Mouse (Mus musculus): ENCODE data around the gene Fbn1. TPM values are rescaled to one million over a fixed set of nuclear protein-coding genes. Genes with fewer than 3 reads are reported as not detected.

Gene Fbn1
- polyA plus RNA-seq, 1 experiment from 2014 or later = 33.6 TPM

- H3K36me3 ChIP-seq (ENCODE audit: control insufficient read depth, insufficient read depth, low read length) = no peaks in the 10 kb centered on the region
- H3K4me2 ChIP-seq (ENCODE audit: low read length) = no peak overlapping the region
- H3K27me3 ChIP-seq (ENCODE audit: control insufficient read depth, insufficient read depth, low read length) = 0 out of 2 replicates have a peak, but pooled peaks cover 5% of the 10 kb centered on the region
- peaks cover 5 to 18% of the 10 kb centered on the region in 2 experiments for H3K4me1 ChIP-seq (ENCODE audit: control insufficient read depth in 2 of 2, insufficient read depth in 2 of 2, low read length in 2 of 2)
- 62% methylated on average over 4 of the region's 4 CpGs for WGBS
- no peak overlapping the region for H3K4me3 ChIP-seq (ENCODE audit: control insufficient read depth in 1 of 2, insufficient read depth in 1 of 2, low read depth in 1 of 2, low read length in 2 of 2)
- H3K9ac ChIP-seq (ENCODE audit: low read length) = no peak overlapping the region
- ATAC-seq (ENCODE audit: insufficient number of reproducible peaks, insufficient read depth, low FRiP score, low read depth) = no peak
- H3K27ac ChIP-seq (replicated peaks in 1 of 2; ENCODE audit: control insufficient read depth in 1 of 2, insufficient read depth in 1 of 2, low read depth in 2 of 2, low read length in 2 of 2) = no peak overlapping the region
- H3K9me3 ChIP-seq (ENCODE audit: control insufficient read depth, low read length) = no peaks in the 10 kb centered on the region
Measured at GRCm38 (mm10) chr2:125511898-125512297, 4.1 kb upstream of the Fbn1 start.

- no peak overlapping the region for H3K4me2 ChIP-seq (ENCODE audit: low read length)
- H3K4me1 ChIP-seq (ENCODE audit: control insufficient read depth in 2 of 2, insufficient read depth in 2 of 2, low read length in 2 of 2) = peaks cover 7 to 9% of the 10 kb centered on the region in 2 experiments
- H3K9me3 ChIP-seq (ENCODE audit: control insufficient read depth, low read length) = no peaks in the 10 kb centered on the region
- H3K27ac ChIP-seq (replicated peaks in 1 of 2; ENCODE audit: control insufficient read depth in 1 of 2, insufficient read depth in 1 of 2, low read depth in 2 of 2, low read length in 2 of 2) = no peak overlapping the region
- WGBS = 74% methylated on average over 2 of the region's 2 CpGs
- H3K4me3 ChIP-seq (ENCODE audit: control insufficient read depth in 1 of 2, insufficient read depth in 1 of 2, low read depth in 1 of 2, low read length in 2 of 2) = no peak overlapping the region
- H3K9ac ChIP-seq (ENCODE audit: low read length) = no peak overlapping the region
- H3K36me3 ChIP-seq (ENCODE audit: control insufficient read depth, insufficient read depth, low read length) = no peaks in the 10 kb centered on the region
- ATAC-seq (ENCODE audit: insufficient number of reproducible peaks, insufficient read depth, low FRiP score, low read depth) = no peak
- 0 out of 2 replicates have a peak, but pooled peaks cover 5% of the 10 kb centered on the region for H3K27me3 ChIP-seq (ENCODE audit: control insufficient read depth, insufficient read depth, low read length)
Measured at GRCm38 (mm10) chr2:125510752-125511151, 3.0 kb upstream of the Fbn1 start.

- Histone ChIP-seq H3K9me3 (ENCODE audit: control insufficient read depth, low read length) (no peaks in the 10 kb centered on the region), H3K4me1 (ENCODE audit: control insufficient read depth in 2 of 2, insufficient read depth in 2 of 2, low read length in 2 of 2) (peaks cover 5 to 6% of the 10 kb centered on the region in 2 experiments), H3K9ac (ENCODE audit: low read length) (no peak overlapping the region), H3K36me3 (ENCODE audit: control insufficient read depth, insufficient read depth, low read length) (no peaks in the 10 kb centered on the region), H3K4me3 (ENCODE audit: control insufficient read depth in 1 of 2, insufficient read depth in 1 of 2, low read depth in 1 of 2, low read length in 2 of 2) (no peak overlapping the region), H3K4me2 (ENCODE audit: low read length) (no peak overlapping the region), H3K27ac (replicated peaks in 1 of 2; ENCODE audit: control insufficient read depth in 1 of 2, insufficient read depth in 1 of 2, low read depth in 2 of 2, low read length in 2 of 2) (no peak overlapping the region), H3K27me3 (ENCODE audit: control insufficient read depth, insufficient read depth, low read length) (0 out of 2 replicates have a peak, but pooled peaks cover 5% of the 10 kb centered on the region)
- ATAC-seq (ENCODE audit: insufficient number of reproducible peaks, insufficient read depth, low FRiP score, low read depth) = no peak
- WGBS = 85% methylated on average over 5 of the region's 5 CpGs
Measured at GRCm38 (mm10) chr2:125508381-125508780, 588 bp upstream of the Fbn1 start.

GRCm38 (mm10) chr2:125506316-125507054 is 1.3 kb downstream of the Fbn1 start:
- Histone ChIP-seq H3K9me3 (ENCODE audit: control insufficient read depth, low read length) (0 out of 2 replicates have a peak, but pooled peaks cover 2% of the 10 kb centered on the region), H3K4me2 (ENCODE audit: low read length) (peak overlapping the region; percentile 95), H3K4me3 (ENCODE audit: control insufficient read depth in 1 of 2, insufficient read depth in 1 of 2, low read depth in 1 of 2, low read length in 2 of 2) (peak overlapping the region; percentile 67 to 83), H3K27ac (replicated peaks in 1 of 2; ENCODE audit: control insufficient read depth in 1 of 2, insufficient read depth in 1 of 2, low read depth in 2 of 2, low read length in 2 of 2) (peak overlapping the region; percentile 88 to 89), H3K27me3 (ENCODE audit: control insufficient read depth, insufficient read depth, low read length) (0 out of 2 replicates have a peak, but pooled peaks cover 5% of the 10 kb centered on the region), H3K4me1 (ENCODE audit: control insufficient read depth in 2 of 2, insufficient read depth in 2 of 2, low read length in 2 of 2) (peaks cover 5 to 6% of the 10 kb centered on the region in 2 experiments), H3K9ac (ENCODE audit: low read length) (peak overlapping the region; percentile 73), H3K36me3 (ENCODE audit: control insufficient read depth, insufficient read depth, low read length) (peaks cover 6% of the 10 kb centered on the region; the same call in 1 of the 2 replicates)
- WGBS = 2% methylated on average over 36 of the region's 37 CpGs
- peak; percentile 88 for ATAC-seq (ENCODE audit: insufficient number of reproducible peaks, insufficient read depth, low FRiP score, low read depth)

GRCm38 (mm10) chr2:125505746-125506315 is 2.0 kb downstream of the Fbn1 start:
- peak overlapping the region; percentile 95 for H3K4me2 ChIP-seq (ENCODE audit: low read length)
- H3K9me3 ChIP-seq (ENCODE audit: control insufficient read depth, low read length) = 0 out of 2 replicates have a peak, but pooled peaks cover 3% of the 10 kb centered on the region
- peak; percentile 72 for ATAC-seq (ENCODE audit: insufficient number of reproducible peaks, insufficient read depth, low FRiP score, low read depth)
- H3K36me3 ChIP-seq (ENCODE audit: control insufficient read depth, insufficient read depth, low read length) = peaks cover 6% of the 10 kb centered on the region; the same call in 1 of the 2 replicates
- H3K27ac ChIP-seq (replicated peaks in 1 of 2; ENCODE audit: control insufficient read depth in 1 of 2, insufficient read depth in 1 of 2, low read depth in 2 of 2, low read length in 2 of 2) = peak overlapping the region; percentile 88 to 89
- peak overlapping the region; percentile 73 for H3K9ac ChIP-seq (ENCODE audit: low read length)
- H3K4me3 ChIP-seq (ENCODE audit: control insufficient read depth in 1 of 2, insufficient read depth in 1 of 2, low read depth in 1 of 2, low read length in 2 of 2) = peak overlapping the region; percentile 67 to 83
- 0 out of 2 replicates have a peak, but pooled peaks cover 5% of the 10 kb centered on the region for H3K27me3 ChIP-seq (ENCODE audit: control insufficient read depth, insufficient read depth, low read length)
- 0% methylated on average over 48 of the region's 48 CpGs for WGBS
- peaks cover 5 to 6% of the 10 kb centered on the region in 2 experiments for H3K4me1 ChIP-seq (ENCODE audit: control insufficient read depth in 2 of 2, insufficient read depth in 2 of 2, low read length in 2 of 2)

GRCm38 (mm10) chr2:125505006-125505745 is 2.6 kb downstream of the Fbn1 start, which contains the start of gene Gm9913:
Gene Gm9913, plus strand, starts transcription at chr2:125505089.
- Histone ChIP-seq H3K27me3 (ENCODE audit: control insufficient read depth, insufficient read depth, low read length) (0 out of 2 replicates have a peak, but pooled peaks cover 5% of the 10 kb centered on the region), H3K36me3 (ENCODE audit: control insufficient read depth, insufficient read depth, low read length) (peaks cover 6% of the 10 kb centered on the region; the same call in 1 of the 2 replicates), H3K4me3 (ENCODE audit: control insufficient read depth in 1 of 2, insufficient read depth in 1 of 2, low read depth in 1 of 2, low read length in 2 of 2) (peak within 1 kb of the TSS; percentile 67 to 83), H3K4me1 (ENCODE audit: control insufficient read depth in 2 of 2, insufficient read depth in 2 of 2, low read length in 2 of 2) (peaks cover 5 to 6% of the 10 kb centered on the region in 2 experiments), H3K27ac (replicated peaks in 1 of 2; ENCODE audit: control insufficient read depth in 1 of 2, insufficient read depth in 1 of 2, low read depth in 2 of 2, low read length in 2 of 2) (peak within 1 kb of the TSS; percentile 88 to 89), H3K9ac (ENCODE audit: low read length) (peak within 1 kb of the TSS; percentile 73), H3K4me2 (ENCODE audit: low read length) (peak within 1 kb of the TSS; percentile 95), H3K9me3 (ENCODE audit: control insufficient read depth, low read length) (0 out of 2 replicates have a peak, but pooled peaks cover 3% of the 10 kb centered on the region)
- ATAC-seq (ENCODE audit: insufficient number of reproducible peaks, insufficient read depth, low FRiP score, low read depth) = peak; percentile 23
- under 1% methylated on average over 45 of the region's 45 CpGs for WGBS

- Histone ChIP-seq H3K4me2 (ENCODE audit: low read length) (no peak overlapping the region), H3K4me3 (ENCODE audit: control insufficient read depth in 1 of 2, insufficient read depth in 1 of 2, low read depth in 1 of 2, low read length in 2 of 2) (no peak overlapping the region), H3K9ac (ENCODE audit: low read length) (no peak overlapping the region), H3K4me1 (ENCODE audit: control insufficient read depth in 2 of 2, insufficient read depth in 2 of 2, low read length in 2 of 2) (peaks cover 2 to 5% of the 10 kb centered on the region in 2 experiments; a peak in 2 of 4 replicates), H3K27ac (replicated peaks in 1 of 2; ENCODE audit: control insufficient read depth in 1 of 2, insufficient read depth in 1 of 2, low read depth in 2 of 2, low read length in 2 of 2) (no peak overlapping the region), H3K36me3 (ENCODE audit: control insufficient read depth, insufficient read depth, low read length) (peaks cover 16% of the 10 kb centered on the region), H3K9me3 (ENCODE audit: control insufficient read depth, low read length) (0 out of 2 replicates have a peak, but pooled peaks cover 3% of the 10 kb centered on the region), H3K27me3 (ENCODE audit: control insufficient read depth, insufficient read depth, low read length) (no peaks in the 10 kb centered on the region)
- no peak for ATAC-seq (ENCODE audit: insufficient number of reproducible peaks, insufficient read depth, low FRiP score, low read depth)
Measured at GRCm38 (mm10) chr2:125501526-125501925, 6.3 kb downstream of the Fbn1 start.
